Mouse (Mus musculus): Measurements from ENCODE around the gene Adgrl3.

Adgrl3 gene

DNA sequence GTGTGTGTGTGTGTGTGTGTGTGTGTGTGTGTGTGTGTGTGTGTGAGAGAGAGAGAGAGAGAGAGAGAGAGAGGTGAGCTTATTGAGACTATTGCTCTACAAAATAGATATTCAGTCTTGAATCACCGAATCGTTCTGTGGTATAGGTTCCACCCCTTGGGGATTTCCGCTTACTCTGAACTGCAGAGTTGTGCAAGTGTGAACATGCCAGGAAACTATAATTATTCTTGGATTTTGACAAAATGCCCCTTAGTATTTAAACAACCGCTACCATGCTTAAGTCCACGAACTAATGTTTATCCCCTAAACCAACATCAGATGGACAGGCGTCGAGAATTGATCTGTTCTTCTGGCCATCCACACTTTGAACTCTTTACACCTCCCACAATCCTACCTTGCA lies 57.1 kb downstream of the Adgrl3 start:
- DNase-seq: no peak

DNA sequence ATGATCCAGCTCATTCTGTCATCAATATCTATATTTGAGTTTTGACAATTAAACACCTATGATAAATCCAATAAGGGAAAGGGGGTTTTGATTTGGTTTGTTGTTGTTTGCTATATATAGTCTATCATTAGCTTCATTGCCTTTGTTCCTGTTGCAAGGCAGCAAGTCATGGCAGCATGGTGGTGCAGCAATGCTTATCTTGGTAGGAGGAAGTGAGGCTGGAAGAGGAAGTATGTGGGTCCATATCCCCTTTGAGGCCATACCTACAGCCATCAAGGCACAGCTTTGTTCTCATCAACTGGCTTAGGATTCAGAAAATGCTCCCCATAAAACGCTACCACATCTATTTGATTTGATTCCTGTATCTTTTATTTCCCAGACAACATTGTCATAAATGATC lies 58.1 kb downstream of the Adgrl3 start:
- DNase-seq: no peak

DNA sequence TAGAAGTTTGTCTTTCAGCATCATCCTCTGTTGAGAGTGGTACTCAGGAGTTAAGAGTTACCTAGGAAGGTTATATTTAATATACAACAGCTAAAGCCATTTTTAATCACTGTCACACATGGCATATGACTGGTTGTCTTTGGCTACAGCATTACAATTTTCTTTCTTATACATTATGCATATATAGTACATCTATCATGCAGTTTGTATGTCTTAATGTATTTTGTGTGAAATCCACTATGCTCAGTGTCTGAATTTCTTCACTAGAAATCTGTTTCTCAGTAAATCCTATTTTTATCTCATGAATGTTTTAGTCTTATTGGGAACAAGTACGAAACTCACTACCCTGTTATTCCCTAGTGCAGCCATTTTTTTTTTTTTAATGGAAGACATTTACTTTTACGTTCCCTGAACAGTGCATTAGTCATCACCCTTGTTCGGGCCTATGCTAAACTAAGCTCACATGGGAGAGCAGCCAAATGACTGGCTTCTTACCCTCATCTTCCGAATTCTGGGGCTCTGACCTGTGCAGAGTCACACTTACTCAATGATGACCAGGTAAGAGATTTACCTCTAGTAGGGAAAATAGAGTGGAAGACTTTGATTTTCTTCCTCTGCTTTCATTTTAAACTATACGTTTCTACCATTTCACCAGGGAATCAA lies 63.9 kb downstream of the Adgrl3 start:
- DNase-seq: no peak

DNA sequence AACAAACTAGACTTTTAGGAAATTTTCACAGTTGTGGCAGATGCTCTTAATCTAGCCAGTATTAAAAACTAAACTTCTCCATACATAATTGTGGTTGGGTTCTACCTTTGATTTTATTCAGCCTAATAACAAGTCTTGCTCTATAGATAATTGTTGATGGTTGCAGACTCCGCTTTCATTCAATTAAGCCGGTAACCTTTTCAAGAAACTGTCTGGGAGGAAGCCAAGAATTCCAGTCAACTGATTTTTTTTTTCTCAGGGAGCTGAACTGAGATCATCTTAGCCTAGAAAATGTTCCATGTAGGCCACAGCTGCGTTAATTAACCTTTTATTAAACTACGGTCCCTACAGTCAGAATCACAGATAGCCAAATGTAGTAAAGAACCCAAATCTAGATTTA lies 65.2 kb downstream of the Adgrl3 start:
- no peak for DNase-seq

DNA sequence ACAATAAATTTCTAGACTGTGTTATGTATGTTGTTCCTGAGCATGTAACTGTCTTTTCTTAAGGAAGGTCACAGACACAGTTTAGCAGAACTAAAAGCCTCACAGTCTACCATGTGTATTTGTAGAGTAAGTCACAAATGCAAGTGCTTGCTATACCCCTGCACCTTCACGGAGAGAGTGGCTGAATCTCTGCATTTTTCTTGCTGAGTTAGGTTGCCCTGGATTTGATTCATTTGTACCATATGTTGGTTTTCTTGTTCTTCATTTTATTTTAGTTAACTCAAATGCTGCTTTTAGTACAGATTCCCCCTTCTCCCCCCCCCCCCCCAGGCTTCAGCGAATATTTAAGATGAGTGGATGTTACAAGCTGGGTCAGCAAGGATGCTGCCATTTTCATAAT lies 68.7 kb downstream of the Adgrl3 start:
- DNase-seq: no peak

DNA sequence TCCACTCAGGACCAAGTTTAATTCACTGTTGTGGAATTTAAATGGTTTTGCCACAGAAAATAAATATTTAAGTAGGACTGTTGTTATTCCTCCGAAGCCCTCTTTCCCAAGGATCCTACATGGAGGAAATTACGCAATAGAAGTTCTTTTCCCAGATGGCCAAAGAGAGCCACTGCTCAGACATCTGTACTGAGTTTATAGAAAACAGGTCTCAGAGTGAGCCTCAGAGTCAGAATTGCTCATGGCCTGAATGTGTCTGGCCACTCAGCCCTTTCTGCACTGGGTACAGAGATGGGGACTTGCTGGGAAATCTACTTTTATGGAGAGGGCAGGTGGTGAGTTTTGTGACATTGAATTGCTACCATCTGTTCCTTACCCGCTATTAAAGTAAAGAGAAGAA lies 74.7 kb downstream of the Adgrl3 start:
- no peak for DNase-seq

DNA sequence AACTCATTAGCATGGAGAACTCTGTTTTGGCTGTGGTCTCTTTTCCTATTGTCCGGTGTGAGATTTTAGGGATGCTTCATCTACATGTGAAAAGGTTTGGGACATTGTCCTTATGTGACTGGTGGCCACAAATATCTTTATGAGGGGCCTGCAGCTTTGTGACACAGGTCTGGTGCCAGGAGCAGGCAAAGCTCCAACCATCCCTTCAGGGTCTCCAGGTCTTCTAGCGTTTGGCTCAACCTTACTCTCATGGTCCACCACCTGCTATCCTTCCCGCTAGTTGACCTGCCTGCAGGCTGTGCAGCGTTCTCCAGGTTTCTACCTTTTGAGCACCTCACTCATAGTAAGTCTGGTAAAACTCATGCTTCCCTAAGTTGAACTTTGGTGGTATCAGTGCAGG lies 77.2 kb downstream of the Adgrl3 start:
- no peak for DNase-seq

DNA sequence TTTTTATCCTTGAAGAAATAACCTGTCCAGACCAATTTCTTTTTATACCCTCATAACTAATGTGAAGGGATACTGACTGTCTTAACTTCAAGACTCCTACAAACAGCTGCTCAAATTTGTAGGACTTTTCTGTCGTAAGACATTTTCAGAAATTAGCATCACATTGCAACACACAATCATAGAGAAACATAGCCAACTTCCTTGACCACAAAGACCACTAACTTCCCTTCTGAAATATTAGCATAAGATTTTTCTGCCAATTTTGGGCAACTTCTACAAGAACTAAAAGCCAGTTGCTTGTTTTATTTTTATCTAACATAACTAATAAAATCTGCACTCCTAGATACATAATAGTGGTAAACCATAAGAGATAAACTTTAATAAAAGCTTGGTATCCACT lies 87.5 kb downstream of the Adgrl3 start:
- no peak for DNase-seq

DNA sequence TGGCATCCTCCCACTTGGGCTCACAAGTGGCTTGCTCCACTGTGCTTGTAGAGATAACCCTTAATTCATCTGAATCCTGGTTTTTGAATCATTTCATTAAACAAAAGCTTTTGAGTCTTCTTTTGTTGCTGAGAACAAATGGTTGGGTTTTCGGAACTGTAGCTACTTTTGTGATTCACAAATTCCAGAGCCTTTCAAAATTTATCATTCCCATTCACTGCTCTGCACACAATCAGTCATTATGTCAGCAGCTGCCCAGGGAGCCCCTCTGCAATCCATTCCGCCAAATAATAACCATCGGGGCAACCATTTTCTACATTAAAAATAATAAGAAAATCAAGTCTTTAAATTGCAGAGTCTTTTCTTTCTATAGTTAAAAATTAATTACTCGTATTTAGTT lies 104.5 kb downstream of the Adgrl3 start:
- DNase-seq: no peak

DNA sequence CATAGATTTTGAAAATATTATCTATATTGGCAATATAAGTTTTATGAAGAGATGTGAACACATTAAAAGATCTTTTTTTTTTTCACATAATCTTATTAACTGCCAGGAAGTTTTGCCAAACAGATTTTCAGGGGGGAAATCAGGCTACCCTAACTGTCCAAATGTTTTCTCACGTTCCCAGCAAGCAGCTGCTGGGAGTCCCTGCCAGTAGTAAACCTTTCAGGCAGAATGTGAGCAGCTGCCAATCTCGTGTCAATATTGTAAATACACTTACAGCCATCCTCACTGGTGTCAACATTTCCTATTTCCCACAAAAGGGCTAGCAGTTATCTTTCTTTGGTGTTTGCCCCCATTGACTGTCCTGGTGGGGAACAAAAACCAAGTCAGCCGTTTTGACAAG lies 107.7 kb downstream of the Adgrl3 start:
- no peak for DNase-seq

DNA sequence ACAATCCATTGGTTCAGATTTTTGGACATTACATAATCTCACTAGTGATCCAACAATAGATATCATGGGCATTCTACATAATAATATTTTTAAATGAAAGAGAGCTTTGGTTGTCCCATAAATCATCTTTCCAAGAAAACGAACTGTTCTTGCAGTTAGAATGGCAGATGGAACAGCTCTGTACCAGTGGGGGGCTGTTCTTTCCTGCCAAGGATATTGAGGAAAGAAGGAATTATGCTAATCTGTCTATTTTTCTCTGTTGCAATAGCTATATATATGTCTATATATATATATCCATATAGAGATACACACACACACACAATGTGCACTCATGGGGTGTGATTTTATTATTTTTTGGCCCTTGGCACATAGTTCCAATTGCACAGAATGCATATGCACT lies 116.5 kb downstream of the Adgrl3 start:
- no peak for DNase-seq

DNA sequence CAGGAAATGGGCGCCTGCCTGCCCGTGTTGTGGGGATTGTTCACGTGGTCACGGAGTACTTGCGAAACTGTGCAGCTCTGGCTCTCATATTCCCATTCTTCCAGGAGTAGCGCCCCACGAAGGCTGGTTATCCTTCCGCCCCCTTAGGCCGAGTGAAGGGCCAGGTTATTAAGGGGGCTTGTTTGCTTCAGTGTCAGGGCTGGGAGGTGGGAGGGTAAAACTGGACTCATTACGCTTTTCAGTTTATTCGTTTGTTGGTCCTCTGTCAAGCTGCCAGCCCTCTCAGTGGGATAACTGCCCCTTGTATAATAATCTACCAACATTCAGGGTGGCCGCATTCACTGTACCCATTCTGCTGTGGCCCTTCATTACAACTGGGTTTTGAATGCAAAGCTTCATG lies 135.9 kb downstream of the Adgrl3 start:
- peak; percentile 14 for DNase-seq

DNA sequence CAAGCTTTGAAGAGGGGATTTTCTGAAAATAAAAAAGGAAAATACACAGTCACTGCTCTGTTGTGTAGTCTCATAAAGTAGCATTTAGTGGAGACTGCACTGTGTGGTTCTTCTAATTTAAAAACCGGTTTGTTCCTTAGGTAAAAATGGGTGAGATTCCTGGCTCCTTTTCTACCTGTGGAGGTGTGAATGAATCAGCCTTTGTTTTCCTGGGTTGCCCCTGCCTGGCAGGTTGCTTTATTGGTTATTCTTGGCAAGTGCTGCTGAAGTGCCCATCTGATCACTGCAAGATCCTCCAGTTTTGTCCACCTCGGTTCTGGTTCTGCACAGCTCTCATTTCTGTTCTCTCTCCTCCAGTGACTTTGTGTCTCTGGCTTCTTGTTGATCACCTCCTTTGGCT lies 136.3 kb downstream of the Adgrl3 start:
- no peak for DNase-seq

DNA sequence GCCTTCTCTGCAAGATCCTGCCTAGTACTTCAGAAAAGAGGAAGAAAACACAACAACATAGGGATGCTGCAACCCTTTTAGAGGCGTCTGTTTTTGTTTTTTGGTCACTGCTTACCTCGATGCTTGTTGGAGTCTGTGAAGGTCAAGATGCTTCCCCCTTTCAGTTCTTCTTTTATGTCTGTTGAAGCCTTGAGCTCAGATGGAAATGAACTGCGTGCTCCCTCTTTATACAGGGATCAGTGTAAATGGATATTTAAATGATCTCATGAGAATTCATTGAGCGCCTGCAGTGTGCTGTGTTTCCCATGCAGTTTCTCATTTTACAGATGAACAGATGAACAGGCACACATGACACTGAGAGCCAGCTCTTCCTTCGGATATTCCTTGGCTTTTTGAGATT lies 136.9 kb downstream of the Adgrl3 start:
- DNase-seq: no peak

DNA sequence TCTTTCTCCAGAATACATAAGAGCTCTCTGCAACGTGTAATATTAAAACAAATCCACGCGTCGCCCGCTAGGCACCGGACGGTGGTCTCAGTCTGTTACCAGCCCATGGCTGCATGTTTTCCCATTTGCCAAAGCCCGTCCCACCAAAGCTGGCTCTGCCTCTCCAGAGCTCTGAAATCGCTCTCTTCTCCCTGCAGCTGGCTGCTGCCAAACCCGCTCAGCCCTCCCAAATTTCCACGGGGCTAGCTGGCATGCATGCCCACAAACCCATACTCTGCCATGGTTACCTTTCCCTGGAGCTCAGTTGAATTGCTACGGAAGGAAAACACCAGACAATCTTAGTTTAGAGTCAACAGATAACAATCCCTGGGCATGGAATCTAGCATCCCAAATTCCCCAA lies 139.1 kb downstream of the Adgrl3 start:
- peak; percentile 9 for DNase-seq

DNA sequence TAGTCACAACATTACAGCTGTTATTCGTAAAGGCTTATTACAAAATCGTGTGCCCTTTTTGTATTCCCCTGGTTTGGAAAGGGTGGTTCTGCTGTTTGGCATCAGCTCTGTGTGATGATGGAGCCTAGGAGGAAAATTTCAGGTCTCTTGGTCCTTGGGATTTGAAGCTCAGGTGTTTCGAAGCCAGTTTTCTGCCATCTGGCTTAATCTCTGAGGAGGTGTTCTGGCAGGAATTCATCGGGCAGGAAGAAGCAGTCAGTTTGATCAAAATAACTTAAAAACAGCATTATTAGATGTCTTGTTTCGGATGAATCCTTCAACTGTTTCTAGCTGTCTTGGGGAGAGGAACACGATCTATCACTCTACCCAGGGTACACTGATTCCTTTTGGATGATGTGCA lies 140.5 kb downstream of the Adgrl3 start:
- no peak for DNase-seq

DNA sequence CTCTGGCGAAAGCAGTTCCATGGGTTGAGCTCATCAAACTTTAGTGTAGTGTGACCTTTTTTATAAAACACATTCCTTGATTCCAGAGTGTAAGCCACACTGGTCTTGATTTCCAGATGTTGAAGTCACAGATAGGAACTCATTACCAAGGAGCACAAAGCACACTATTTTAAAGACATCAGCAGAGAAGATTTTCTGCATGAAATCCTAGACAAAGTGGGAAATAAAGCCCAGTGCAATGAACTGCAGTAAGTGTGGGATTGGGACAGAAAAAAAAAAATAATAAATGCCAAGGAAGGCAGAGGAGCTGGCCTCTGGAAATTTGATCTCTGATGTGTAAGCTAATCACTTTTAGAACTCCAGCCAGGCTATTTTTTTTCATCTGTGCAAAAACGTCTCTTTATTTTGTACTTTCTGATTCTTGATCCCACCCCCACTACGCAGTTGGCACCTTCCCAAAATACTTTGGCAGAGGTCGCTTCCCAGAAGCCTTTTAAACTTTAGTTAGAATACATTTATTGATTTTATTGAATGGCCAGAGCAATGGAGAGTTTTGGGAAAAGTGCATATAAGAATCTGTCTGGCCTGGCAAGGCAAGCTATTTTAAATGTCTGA lies 169.0 kb downstream of the Adgrl3 start:
- no peak for DNase-seq

DNA sequence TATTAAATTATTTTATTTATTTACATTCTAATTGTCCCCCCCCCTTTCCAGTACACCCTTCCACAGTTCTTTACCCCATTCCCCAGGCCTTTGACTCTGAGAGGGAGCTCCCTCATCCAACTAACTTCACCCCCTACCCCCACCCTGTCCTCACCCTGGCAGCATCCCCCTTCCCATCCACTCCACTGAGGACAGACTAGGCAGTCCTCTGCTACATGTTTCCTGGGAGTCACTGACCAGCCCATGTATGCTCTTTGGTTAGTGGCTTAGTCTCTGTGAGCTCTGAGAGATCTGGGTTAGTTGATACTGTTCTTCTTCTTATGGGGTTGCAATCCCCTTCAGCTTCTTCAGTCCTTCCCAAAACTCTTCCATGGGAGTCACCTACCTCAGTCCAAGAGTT lies 180.4 kb downstream of the Adgrl3 start:
- no peak for DNase-seq

DNA sequence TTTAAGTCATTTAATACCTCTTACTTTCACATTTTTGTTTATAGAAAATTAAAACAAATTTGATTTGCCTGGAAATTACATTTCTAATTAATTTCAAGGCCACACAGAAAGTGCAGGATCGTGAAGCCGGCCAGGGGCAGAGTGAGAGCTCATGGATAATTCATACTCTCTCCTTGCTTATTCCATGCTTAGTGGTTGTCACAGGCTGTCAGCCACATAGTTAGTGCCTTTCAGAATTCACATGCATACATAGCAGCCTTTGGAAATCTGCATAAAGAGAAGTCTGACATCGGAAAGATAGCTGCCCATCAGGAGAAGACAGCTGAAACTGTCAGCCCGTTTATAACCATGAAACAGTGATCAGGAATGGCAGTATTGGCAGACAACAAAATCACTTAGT lies 181.9 kb downstream of the Adgrl3 start:
- DNase-seq: no peak

DNA sequence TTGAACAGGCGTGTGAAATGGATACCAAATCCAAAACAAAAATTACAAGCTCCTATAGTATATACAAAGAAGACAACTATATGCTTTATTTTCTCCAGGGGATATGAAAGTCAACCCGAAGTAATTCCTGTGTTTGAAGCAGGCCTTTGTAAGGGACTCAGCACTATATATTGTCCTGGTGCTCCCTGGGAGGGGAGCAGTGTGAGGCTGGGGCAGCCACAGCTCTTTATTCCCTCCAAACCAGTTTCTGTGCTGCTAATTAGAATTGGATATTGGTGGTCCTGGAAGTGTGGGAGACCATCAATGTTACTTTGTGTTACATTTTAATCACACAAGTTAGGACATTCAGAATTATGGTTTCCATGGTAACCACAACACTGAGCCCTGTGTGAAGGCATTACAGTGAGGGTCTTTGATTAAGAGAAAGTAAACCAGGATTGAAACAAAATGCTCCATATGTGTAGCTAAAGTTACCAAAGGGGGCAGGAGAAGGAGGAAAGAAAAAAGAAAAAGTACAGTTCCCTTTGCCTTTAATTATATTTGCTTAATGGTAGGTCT lies 198.6 kb downstream of the Adgrl3 start:
- no peak for DNase-seq

DNA sequence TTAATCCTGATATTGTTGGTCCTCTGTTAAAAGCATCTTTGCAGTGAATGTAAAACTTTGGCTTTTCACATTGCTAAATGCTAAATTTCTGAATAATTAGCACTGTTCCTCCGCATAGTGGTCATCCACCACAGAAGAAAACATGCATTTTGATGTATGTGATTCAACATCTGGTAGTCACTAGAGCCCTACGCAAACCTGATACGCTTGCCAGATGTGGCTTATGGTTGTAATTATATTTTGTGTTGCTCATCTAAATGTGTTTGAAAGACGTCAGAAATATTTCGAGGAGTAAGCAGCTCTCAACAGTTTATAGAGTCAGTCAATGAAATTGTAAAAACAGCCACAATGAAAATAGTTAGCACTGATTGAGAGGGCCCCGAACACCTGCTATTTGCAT lies 204.5 kb downstream of the Adgrl3 start:
- no peak for DNase-seq

DNA sequence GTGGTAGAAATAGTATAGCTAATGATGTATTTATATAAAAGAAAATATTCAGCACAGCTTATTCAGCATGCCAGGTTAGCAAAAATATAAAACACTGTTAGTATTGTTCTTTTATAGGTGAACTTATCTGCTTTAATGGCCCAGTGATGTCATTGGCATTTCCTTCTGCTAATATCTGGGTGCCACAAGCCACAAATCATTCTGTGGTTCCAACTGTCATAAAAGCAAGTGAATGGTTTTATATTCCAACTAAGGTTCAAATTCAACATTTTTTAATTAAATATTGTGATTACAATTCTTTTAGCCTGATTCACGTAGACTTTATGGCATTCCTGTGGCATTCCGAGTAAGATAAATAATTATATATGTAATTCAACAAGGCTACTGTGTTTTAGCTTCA lies 205.5 kb downstream of the Adgrl3 start:
- DNase-seq: no peak

DNA sequence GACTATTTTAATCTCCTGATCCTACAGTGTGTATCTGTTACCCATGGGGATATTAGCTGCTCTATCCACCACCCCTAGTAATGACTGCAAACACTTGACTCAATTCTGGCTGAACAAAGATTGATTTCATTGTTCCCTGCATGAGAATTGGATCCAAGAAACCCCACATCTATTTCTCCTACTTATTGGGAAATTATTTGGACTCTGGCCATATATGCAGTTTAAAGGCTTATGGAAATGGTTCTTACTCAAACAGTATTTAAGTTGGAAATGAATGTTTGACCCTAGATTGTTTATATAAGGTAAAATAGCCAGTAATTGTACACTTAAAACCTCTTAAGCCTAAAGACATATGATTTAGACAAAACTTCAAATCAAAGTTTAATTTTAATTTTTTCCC lies 207.3 kb downstream of the Adgrl3 start:
- DNase-seq: no peak

DNA sequence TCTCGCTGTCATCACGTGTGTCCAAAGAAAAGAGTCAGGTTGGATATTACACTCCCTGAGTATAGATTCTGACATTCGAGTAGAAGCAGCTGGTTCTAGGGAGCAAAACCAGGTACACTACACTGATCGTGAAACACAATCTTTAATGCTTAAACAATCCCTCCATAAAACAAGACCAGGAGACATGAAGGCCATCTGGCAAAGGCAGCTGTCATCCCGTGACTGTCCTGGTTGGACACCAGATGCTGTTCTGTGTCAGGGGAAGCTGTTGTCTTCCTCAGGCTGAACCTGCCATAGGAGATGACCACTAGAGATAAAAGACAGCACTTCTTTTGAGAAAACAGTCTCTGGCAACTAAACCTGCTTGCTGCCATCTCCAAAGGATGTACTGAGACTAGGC lies 228.8 kb downstream of the Adgrl3 start:
- no peak for DNase-seq

DNA sequence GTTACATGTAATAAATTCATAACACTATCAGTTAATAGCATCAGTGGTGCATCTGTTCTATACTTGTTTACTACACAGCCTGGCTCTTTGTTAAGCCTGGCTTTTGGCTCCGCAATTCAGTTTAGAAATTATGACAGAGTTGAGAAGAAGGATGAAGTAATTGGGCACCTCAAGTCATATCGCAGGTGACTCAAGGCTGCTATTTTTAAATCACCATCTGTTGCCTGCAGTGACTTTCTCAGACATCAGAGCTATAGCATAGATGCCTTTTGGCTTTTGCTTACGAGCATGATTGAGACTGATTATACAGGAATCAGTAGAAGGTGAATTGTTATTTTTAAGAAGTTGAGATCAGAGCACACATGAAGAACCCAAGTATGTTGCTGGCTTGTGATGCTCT lies 236.2 kb downstream of the Adgrl3 start:
- no peak for DNase-seq

All from right cerebral cortex, postnatal 14 days (tissue).